Mouse (Mus musculus): ENCODE results near the gene Itm2a. TPM values are rescaled to one million over a fixed set of nuclear protein-coding genes. Genes with fewer than 3 reads are reported as not detected.

Itm2a gene
- polyA plus RNA-seq (2015; fragmentation: Nextera tagmentation; extraction: Ambion mirVana) = 1,052 and 1,055 TPM in 2 replicates

GRCm38 (mm10) chrX:107402915-107403912 is at the start of gene Itm2a:
Gene Itm2a, minus strand, starts transcription at chrX:107403376.
- Histone ChIP-seq H3K9ac (peak within 1 kb of the TSS; percentile 22; the same call in 1 of the 2 replicates), H3K4me2 (peak within 1 kb of the TSS; percentile 56), H3K27ac (peak within 1 kb of the TSS; percentile 83), H3K9me3 (no peaks in the 10 kb centered on the region), H3K36me3 (no peaks in the 10 kb centered on the region), H3K27me3 (replicated peaks) (no peaks in the 10 kb centered on the region), H3K4me1 (no peaks in the 10 kb centered on the region), H3K4me3 (replicated peaks) (peak within 1 kb of the TSS; percentile 52)
- WGBS = 18% methylated on average over 30 of the region's 30 CpGs
- ATAC-seq (ENCODE audit: insufficient read depth, low FRiP score, low read depth) = peak; percentile 96

- no peak overlapping the region for H3K4me2 ChIP-seq
- WGBS = 1% methylated on average over 2 of the region's 2 CpGs
- ATAC-seq (ENCODE audit: insufficient read depth, low FRiP score, low read depth) = no peak
These were observed 32.7 kb upstream of the Itm2a start for GRCm38 (mm10) chrX:107435887-107436286.

GRCm38 (mm10) chrX:107421304-107421703 is 18.1 kb upstream of the Itm2a start:
- 82% methylated on average over 2 of the region's 2 CpGs for WGBS
- Histone ChIP-seq H3K4me2 (no peak overlapping the region), H3K27ac (no peak overlapping the region), H3K4me1 (no peaks in the 10 kb centered on the region), H3K9me3 (no peaks in the 10 kb centered on the region), H3K4me3 (replicated peaks) (no peak overlapping the region), H3K27me3 (replicated peaks) (no peaks in the 10 kb centered on the region), H3K9ac (no peak overlapping the region), H3K36me3 (no peaks in the 10 kb centered on the region)
- no peak for ATAC-seq (ENCODE audit: insufficient read depth, low FRiP score, low read depth)

More at GRCm38 (mm10) chrX:107435887-107436286, 32.7 kb upstream of the Itm2a start:
- Histone ChIP-seq H3K4me1 (no peaks in the 10 kb centered on the region), H3K4me3 (replicated peaks) (no peak overlapping the region), H3K36me3 (no peaks in the 10 kb centered on the region), H3K27me3 (replicated peaks) (no peaks in the 10 kb centered on the region), H3K9me3 (no peaks in the 10 kb centered on the region), H3K9ac (no peak overlapping the region), H3K27ac (no peak overlapping the region)

- H3K9ac ChIP-seq = no peak overlapping the region
- no peaks in the 10 kb centered on the region for H3K36me3 ChIP-seq
- no peaks in the 10 kb centered on the region for H3K4me1 ChIP-seq
- no peak overlapping the region for H3K4me2 ChIP-seq
- H3K27me3 ChIP-seq (replicated peaks) = no peaks in the 10 kb centered on the region
- no peak for ATAC-seq (ENCODE audit: insufficient read depth, low FRiP score, low read depth)
- H3K27ac ChIP-seq = no peak overlapping the region
- no peaks in the 10 kb centered on the region for H3K9me3 ChIP-seq
- WGBS = 54% methylated on average over 3 of the region's 3 CpGs
- H3K4me3 ChIP-seq (replicated peaks) = no peak overlapping the region
These were observed 14.2 kb upstream of the Itm2a start for GRCm38 (mm10) chrX:107417345-107417744.

- no peak overlapping the region for H3K4me2 ChIP-seq
- H3K36me3 ChIP-seq = no peaks in the 10 kb centered on the region
- H3K27ac ChIP-seq = no peak overlapping the region
- ATAC-seq (ENCODE audit: insufficient read depth, low FRiP score, low read depth) = no peak
- no peaks in the 10 kb centered on the region for H3K27me3 ChIP-seq (replicated peaks)
- H3K4me1 ChIP-seq = no peaks in the 10 kb centered on the region
- H3K9me3 ChIP-seq = no peaks in the 10 kb centered on the region
- H3K9ac ChIP-seq = no peak overlapping the region
- no peak overlapping the region for H3K4me3 ChIP-seq (replicated peaks)
- WGBS = 64% methylated on average over 1 of the region's 1 CpGs
These were observed 12.8 kb upstream of the Itm2a start for GRCm38 (mm10) chrX:107415999-107416398.

GRCm38 (mm10) chrX:107402481-107402880 is 695 bp downstream of the Itm2a start:
- peak overlapping the region; percentile 83; the same call in 1 of the 2 replicates for H3K27ac ChIP-seq
- H3K9me3 ChIP-seq = no peaks in the 10 kb centered on the region
- H3K4me2 ChIP-seq = peak overlapping the region; percentile 56
- H3K27me3 ChIP-seq (replicated peaks) = no peaks in the 10 kb centered on the region
- ATAC-seq (ENCODE audit: insufficient read depth, low FRiP score, low read depth) = no peak
- no peaks in the 10 kb centered on the region for H3K4me1 ChIP-seq
- WGBS = 29% methylated on average over 18 of the region's 18 CpGs
- H3K9ac ChIP-seq = peak overlapping the region; percentile 22; the same call in 1 of the 2 replicates
- no peaks in the 10 kb centered on the region for H3K36me3 ChIP-seq
- H3K4me3 ChIP-seq (replicated peaks) = peak overlapping the region; percentile 52

- Histone ChIP-seq H3K27ac (no peak overlapping the region), H3K36me3 (no peaks in the 10 kb centered on the region), H3K9ac (no peak overlapping the region), H3K27me3 (replicated peaks) (no peaks in the 10 kb centered on the region), H3K4me2 (no peak overlapping the region), H3K9me3 (no peaks in the 10 kb centered on the region), H3K4me3 (replicated peaks) (no peak overlapping the region), H3K4me1 (no peaks in the 10 kb centered on the region)
- ATAC-seq (ENCODE audit: insufficient read depth, low FRiP score, low read depth) = no peak
- 86% methylated on average over 8 of the region's 8 CpGs for WGBS
These were observed 4.1 kb downstream of the Itm2a start for GRCm38 (mm10) chrX:107399087-107399486.

- H3K4me3 ChIP-seq (replicated peaks) = no peak overlapping the region
- H3K27me3 ChIP-seq (replicated peaks) = no peaks in the 10 kb centered on the region
- no peak overlapping the region for H3K27ac ChIP-seq
- H3K9ac ChIP-seq = no peak overlapping the region
- H3K36me3 ChIP-seq = no peaks in the 10 kb centered on the region
- no peak for ATAC-seq (ENCODE audit: insufficient read depth, low FRiP score, low read depth)
- H3K4me2 ChIP-seq = no peak overlapping the region
- no peaks in the 10 kb centered on the region for H3K9me3 ChIP-seq
- no peaks in the 10 kb centered on the region for H3K4me1 ChIP-seq
- WGBS = 37% methylated on average over 3 of the region's 3 CpGs
These were observed 9.9 kb downstream of the Itm2a start for GRCm38 (mm10) chrX:107393256-107393655.

- Histone ChIP-seq H3K4me1 (no peaks in the 10 kb centered on the region), H3K27ac (no peak overlapping the region), H3K4me2 (no peak overlapping the region), H3K9ac (no peak overlapping the region), H3K4me3 (replicated peaks) (no peak overlapping the region), H3K36me3 (no peaks in the 10 kb centered on the region), H3K27me3 (replicated peaks) (no peaks in the 10 kb centered on the region), H3K9me3 (no peaks in the 10 kb centered on the region)
- no peak for ATAC-seq (ENCODE audit: insufficient read depth, low FRiP score, low read depth)
- 50% methylated on average over 1 of the region's 1 CpGs for whole genome bisulfite sequencing
These were observed 27.8 kb downstream of the Itm2a start for GRCm38 (mm10) chrX:107375329-107375728.

Other genes with a start within 250 kb of the Itm2a start
- 0.10 and 0.42 TPM in 2 replicates for gene Gpr174, start 147.5 kb downstream of the Itm2a start, polyA plus RNA-seq (2015; fragmentation: Nextera tagmentation; extraction: Ambion mirVana)